Mouse (Mus musculus): ENCODE measurements around the gene Dhrs9.
"Not testable (repeated sequence)": the region's sequence is repeated elsewhere in the genome, so short reads cannot be mapped to it uniquely, and the experiment has no call there.

The Dhrs9 gene

GRCm38 (mm10) chr2:69380281-69380680 is at the start of gene Dhrs9:
Gene Dhrs9, plus strand, starts transcription at chr2:69380445.
- DNase-seq: peak; percentile 32

- not testable (repeated sequence) for DNase-seq
These were observed 48.7 kb upstream of the Dhrs9 start for GRCm38 (mm10) chr2:69331523-69331922.

GRCm38 (mm10) chr2:69341506-69341905 is 38.7 kb upstream of the Dhrs9 start:
- DNase-seq: no peak

DNA sequence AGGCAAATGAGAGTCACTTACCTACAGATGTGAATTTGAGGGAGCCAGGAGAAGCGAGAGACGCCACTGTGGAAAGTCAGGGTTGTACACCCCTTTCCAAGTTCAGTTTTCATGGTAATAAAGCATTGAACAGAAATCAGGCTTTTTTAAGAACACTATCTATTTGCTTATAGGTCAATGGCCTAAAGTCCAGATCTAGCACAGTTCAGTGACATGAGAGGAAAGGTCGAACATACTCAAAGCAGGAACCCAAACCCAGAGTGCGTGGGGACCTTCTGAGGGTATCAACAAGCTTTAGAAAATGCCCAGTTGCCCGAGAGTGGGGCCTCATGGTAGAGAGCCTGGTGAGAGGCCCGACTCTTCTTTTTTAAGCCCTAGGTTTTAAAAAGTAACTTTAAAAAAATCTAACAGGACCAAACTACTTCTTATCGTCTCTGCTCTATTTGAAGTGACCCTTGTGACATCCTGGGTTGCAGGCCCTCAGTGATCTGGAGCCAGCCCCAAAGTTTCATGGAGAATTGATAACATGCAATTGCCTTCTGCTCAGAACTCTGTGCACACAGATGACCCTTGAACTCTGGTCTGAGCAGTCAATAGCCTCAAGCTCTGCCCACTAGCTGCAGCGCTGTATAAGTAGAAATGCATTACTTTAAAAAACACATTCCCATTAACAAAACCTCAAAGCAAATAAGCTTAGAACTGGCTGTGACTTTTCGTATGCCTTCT is 37.6 kb upstream of the Dhrs9 start, which contains the start of gene Abcb11:
TSS of gene Abcb11 (minus strand) at position 121 of the 726 bp plus-strand sequence.
- DNase-seq: no peak

- not testable (repeated sequence) for DNase-seq
These were observed 24.8 kb upstream of the Dhrs9 start for GRCm38 (mm10) chr2:69355402-69355801.

DNA sequence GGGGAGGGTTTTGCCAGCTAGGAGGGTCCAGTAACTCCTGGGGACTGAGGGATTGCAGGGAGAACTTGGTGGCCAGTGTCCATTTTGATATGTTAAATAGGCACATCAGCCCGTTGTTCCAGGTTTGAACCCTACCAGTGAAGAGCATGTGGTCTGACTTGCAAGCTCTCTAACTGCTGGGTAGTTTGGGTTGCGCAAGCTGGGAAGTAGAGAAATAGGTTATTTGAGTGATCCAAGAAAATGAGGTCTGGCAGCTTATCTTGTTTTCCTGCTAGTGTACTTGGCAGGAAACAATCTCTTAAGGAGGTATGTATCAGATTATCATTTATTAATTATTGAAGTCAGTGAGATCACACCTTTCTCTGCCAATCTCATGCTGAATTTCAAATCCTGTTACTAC is 15.4 kb upstream of the Dhrs9 start:
- no peak for DNase-seq

DNA sequence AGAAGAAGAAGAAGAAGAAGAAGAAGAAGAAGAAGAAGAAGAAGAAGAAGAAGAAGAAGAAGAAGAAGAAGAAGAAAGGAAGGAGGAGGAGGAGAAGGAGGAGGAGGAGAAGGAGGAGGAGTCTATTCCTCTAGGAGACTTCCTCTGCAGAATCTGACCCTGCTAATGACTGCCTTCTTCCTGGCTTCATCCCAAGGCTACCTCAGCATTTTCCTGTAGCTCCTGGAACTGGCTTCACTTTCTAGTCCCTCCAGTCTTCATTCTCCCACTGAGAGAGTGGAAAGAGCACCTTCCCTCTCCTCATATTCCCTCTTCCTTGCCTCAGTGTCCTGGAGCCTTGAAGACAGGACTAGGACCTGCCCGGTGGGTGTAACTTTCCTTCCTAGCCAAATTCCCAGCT is 15.0 kb upstream of the Dhrs9 start:
- no peak for DNase-seq

GRCm38 (mm10) chr2:69376780-69377179 is 3.5 kb upstream of the Dhrs9 start:
- DNase-seq: no peak

- DNase-seq: no peak
These were observed 444 bp upstream of the Dhrs9 start for GRCm38 (mm10) chr2:69379801-69380200.

DNA sequence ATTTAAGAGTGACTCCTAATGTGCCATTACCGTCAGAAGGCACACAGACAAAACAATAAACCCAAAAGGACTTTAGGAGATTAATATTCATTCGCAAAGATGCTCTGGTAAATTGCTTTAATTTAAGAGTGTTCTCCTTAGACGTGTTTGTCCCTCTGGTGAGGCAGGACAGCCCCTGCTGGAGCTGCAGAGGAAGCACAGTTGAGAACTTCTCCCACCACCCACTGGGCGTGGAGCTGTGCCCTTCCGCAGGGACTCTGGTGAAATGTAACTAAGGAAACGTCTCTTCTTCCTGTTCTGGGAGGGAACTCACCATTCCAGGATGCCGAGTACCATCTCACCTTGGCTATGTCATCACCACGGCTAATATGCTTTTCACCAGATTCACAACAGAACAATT is 1.5 kb downstream of the Dhrs9 start:
- no peak for DNase-seq

- no peak for DNase-seq
These were observed 2.6 kb downstream of the Dhrs9 start for GRCm38 (mm10) chr2:69382838-69383237.

- no peak for DNase-seq
These were observed 6.0 kb downstream of the Dhrs9 start for GRCm38 (mm10) chr2:69386118-69386871.

- no peak for DNase-seq
These were observed 13.7 kb downstream of the Dhrs9 start for GRCm38 (mm10) chr2:69393947-69394346.

- no peak for DNase-seq
These were observed 15.5 kb downstream of the Dhrs9 start for GRCm38 (mm10) chr2:69395597-69396248.

- no peak for DNase-seq
These were observed 16.7 kb downstream of the Dhrs9 start for GRCm38 (mm10) chr2:69396760-69397435.

- peak; percentile 23 for DNase-seq
These were observed 20.8 kb downstream of the Dhrs9 start for GRCm38 (mm10) chr2:69400866-69401604.

DNA sequence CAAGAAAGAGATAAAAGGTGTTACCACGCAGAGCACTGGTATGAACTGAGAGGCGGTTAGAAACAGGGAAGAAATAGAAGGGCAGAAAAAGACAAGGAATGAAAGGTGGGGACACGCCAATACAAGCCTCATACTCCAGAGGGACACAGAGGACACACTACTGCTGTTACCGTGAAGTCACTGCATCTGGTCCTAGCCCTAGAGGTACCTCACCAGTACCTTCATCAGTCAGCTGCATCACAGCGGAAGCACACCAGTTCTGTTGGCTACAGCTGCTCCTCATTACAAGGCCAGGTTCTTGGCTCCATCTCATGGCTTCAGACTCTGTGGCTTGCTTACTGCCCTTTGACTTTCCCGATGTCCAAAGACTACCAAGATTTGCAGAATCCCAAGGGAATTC is 21.6 kb downstream of the Dhrs9 start:
- DNase-seq: no peak

- DNase-seq: peak; percentile 4
These were observed 22.1 kb downstream of the Dhrs9 start for GRCm38 (mm10) chr2:69402309-69402708.

DNA sequence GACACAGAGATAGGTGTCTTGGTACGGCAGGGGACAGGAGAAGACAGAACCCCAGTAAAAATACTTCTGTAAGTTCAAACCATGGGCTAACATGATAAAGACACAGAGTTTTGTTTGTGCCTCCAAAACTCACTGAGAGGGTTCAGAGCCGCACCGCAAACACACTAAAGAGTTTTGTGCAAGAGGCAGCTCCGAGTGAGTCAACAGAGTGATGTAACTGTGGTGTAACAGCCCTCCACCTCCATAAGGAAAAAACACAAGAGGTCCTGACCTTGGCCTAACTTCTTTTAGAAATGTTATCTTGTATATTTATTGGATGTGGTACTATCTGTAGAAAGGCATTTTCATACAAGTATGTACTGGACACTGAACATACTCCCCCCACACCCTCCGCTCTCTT is 25.4 kb downstream of the Dhrs9 start:
- DNase-seq: no peak

DNA sequence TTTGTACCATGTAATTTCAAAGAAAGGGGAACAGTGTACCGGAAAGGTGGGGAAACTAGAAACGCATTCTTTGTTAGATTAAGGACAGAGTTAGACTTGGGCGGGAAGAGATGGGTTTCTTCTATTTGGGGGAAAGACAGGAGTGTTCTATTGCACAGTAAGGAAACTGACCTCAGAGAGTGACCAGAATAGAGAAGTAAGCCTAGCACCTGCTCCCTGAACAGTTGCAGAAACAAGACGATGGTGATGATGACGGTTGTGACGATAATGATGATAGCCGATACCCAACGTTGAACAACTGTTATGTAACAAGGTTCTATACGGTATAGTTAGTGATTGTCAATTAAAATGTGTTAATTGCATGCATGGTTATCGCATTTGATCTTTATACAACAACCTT is 34.3 kb downstream of the Dhrs9 start:
- DNase-seq: no peak

DNA sequence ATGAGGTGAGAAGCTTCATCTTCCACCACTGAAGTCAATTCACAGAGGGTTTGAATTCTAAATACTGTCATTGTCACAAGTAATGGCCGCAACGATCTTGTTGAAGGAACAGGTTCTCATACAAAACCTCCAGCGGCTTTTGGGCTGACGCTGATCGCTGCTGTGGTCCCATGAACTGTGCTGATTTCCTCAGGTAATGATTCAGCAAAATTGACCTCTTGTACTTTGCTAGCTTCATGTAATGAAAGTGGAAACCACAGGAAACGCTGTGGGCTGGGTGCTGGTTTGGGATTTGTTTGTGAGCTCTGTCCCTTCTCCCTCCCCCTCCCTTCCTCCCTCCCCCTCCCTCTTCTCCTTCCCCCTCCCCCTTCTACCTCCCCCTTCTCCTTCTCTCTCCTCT is 34.8 kb downstream of the Dhrs9 start:
- DNase-seq: no peak

DNA sequence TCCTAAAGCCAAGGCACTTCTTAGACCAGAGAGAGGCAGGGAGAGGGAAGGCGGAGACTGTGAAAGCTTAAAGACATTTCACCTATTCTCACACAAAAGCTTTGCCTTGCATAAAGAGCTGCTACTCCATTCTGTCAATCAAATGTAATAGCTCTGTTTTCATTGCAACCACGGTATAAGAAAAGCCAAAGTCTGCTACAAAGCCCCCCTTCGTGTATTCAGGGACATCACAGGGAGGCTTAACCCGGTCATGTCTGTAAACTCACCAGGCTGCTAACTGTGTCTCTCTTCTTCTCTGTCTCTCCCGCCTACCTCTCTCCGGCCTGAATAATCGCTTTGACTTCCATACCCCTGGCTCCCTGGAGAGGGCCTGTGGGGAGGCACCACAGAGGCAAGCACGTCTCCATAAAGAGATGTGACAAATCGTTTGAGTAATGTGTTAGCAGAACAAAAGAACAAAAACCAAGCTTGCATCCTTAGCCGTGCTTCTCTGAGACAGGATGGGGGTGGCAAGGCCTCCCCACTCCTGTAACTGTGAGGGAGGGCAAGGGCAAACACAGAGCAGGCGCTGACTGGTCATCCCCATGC is 38.1 kb downstream of the Dhrs9 start:
- DNase-seq: no peak

All from right cerebral cortex, adult 18-20 months (tissue).